Mouse (Mus musculus) CH12.LX (cell line): ENCODE measurements at regions not wholly inside any gene's neighbourhood (a gene's known extent, or its start where the extent isn't known, plus 50 kb on each side); places are given as distances from the start of the nearest gene placed in this dataset.

Experiments
- DNase-seq: peaks from one replicate; pipeline ENCODE4 v3.0.0-alpha.2; 2013; ENCODE audit errors: extremely low read depth
- H3K27ac ChIP-seq: 2 replicates; pipeline ENCODE4 v1.5.1; 2012; ENCODE audit warnings: low read depth, mild to moderate bottlenecking, control low read depth, moderate library complexity; ENCODE audit not compliant: insufficient read depth
- H3K27me3 ChIP-seq: replicated peaks from 2 replicates; pipeline ENCODE3; 2012; ENCODE audit warnings: inconsistent platforms
- H3K36me3 ChIP-seq, 2 experiments: replicated peaks in 1 of 2; 2 replicates each; pipeline versions ENCODE3 to v1.6.1; 2012; ENCODE audit warnings: inconsistent platforms in 1 of 2, low read length in 1 of 2, mild to moderate bottlenecking in 1 of 2, mixed read lengths in 1 of 2, moderate library complexity in 1 of 2; ENCODE audit not compliant: control insufficient read depth in 1 of 2, insufficient read depth in 1 of 2
- H3K4me1 ChIP-seq, 2 experiments: 2 replicates each; pipeline ENCODE4 v1.6.1; 2012; ENCODE audit warnings: inconsistent platforms in 1 of 2, moderate library complexity in 1 of 2; ENCODE audit not compliant: insufficient read depth in 2 of 2, control insufficient read depth in 1 of 2
- H3K4me2 ChIP-seq: 2 replicates; pipeline ENCODE4 v1.6.1; 2012; ENCODE audit warnings: low read depth, mild to moderate bottlenecking, control low read depth; ENCODE audit not compliant: poor library complexity, insufficient read depth, severe bottlenecking
- H3K4me3 ChIP-seq, 3 experiments: fragments of 150-350 bp in 1 of 3; sonication (generic) in 1 of 3; replicated peaks in 1 of 3; 2 replicates each; pipeline versions ENCODE3 to v1.5.1; 2011 to 2012; ENCODE audit warnings: low read depth in 2 of 3, low read length in 2 of 3, mild to moderate bottlenecking in 2 of 3, moderate library complexity in 2 of 3, control low read depth in 1 of 3, improper control_type of control experiment in 1 of 3, inconsistent platforms in 1 of 3, mixed read lengths in 1 of 3; ENCODE audit not compliant: poor library complexity in 1 of 3
- H3K79me2 ChIP-seq: replicated peaks from 2 replicates; pipeline ENCODE4 v1.6.1; 2012; ENCODE audit warnings: mild to moderate bottlenecking, moderate library complexity; ENCODE audit not compliant: control insufficient read depth, poor library complexity, insufficient read depth, severe bottlenecking; ENCODE audit errors: extremely low read depth
- H3K9ac ChIP-seq: 2 replicates; pipeline ENCODE4 v1.6.1; 2012; ENCODE audit warnings: low read depth, mild to moderate bottlenecking, control low read depth, moderate library complexity; ENCODE audit not compliant: insufficient read depth
- H3K9me3 ChIP-seq: replicated peaks from 2 replicates; pipeline ENCODE3; 2012; ENCODE audit warnings: low read length, inconsistent platforms, mixed read lengths
- E2F4 ChIP-seq: IDR thresholded peaks from 2 replicates; pipeline ENCODE4 v1.6.1; 2011; ENCODE audit warnings: low read depth, low read length, improper control_type of control experiment; ENCODE audit not compliant: insufficient replicate concordance
- ELF1 ChIP-seq: IDR thresholded peaks from 2 replicates; pipeline ENCODE4 v1.6.1; 2014; ENCODE audit warnings: low read depth, mild to moderate bottlenecking, inconsistent platforms, low read length, improper control_type of control experiment
- EP300 ChIP-seq: IDR thresholded peaks from 2 replicates; pipeline ENCODE4 v1.6.1; 2011; ENCODE audit warnings: low read length, improper control_type of control experiment
- ETS1 ChIP-seq: conservative IDR thresholded peaks from 2 replicates; pipeline ENCODE4 v1.6.1; 2012; ENCODE audit warnings: low read depth, mild to moderate bottlenecking, inconsistent platforms, low read length, improper control_type of control experiment, moderate library complexity
- GABPA ChIP-seq: IDR thresholded peaks from 2 replicates; pipeline ENCODE4 v1.6.1; 2012; ENCODE audit warnings: low read depth, low read length, improper control_type of control experiment, inconsistent platforms; ENCODE audit not compliant: insufficient replicate concordance
- HCFC1 ChIP-seq: IDR thresholded peaks from 2 replicates; pipeline ENCODE4 v1.6.1; 2012; ENCODE audit warnings: low read depth, mild to moderate bottlenecking, inconsistent platforms, low read length, improper control_type of control experiment
- JUN ChIP-seq: IDR thresholded peaks from 2 replicates; pipeline ENCODE4 v1.6.1; 2011; ENCODE audit warnings: low read depth, mild to moderate bottlenecking, low read length, improper control_type of control experiment, moderate library complexity; ENCODE audit not compliant: insufficient read depth
- JUND ChIP-seq: conservative IDR thresholded peaks from 2 replicates; pipeline ENCODE4 v1.6.1; 2011; ENCODE audit warnings: low read depth, low read length, improper control_type of control experiment
- MAFK ChIP-seq: IDR thresholded peaks from 2 replicates; pipeline ENCODE4 v1.6.1; 2011; ENCODE audit warnings: low read length, improper control_type of control experiment; ENCODE audit not compliant: insufficient replicate concordance
- MAX ChIP-seq: IDR thresholded peaks from 2 replicates; pipeline ENCODE4 v1.6.1; 2011; ENCODE audit warnings: low read length, improper control_type of control experiment
- MAZ ChIP-seq: IDR thresholded peaks from 2 replicates; pipeline ENCODE4 v1.6.1; 2012; ENCODE audit warnings: low read depth, mild to moderate bottlenecking, inconsistent platforms, low read length, improper control_type of control experiment, moderate library complexity
- MEF2A ChIP-seq: IDR thresholded peaks from 2 replicates; pipeline ENCODE4 v1.6.1; 2014; ENCODE audit warnings: low read depth, mild to moderate bottlenecking, inconsistent platforms, low read length, improper control_type of control experiment, borderline replicate concordance
- MXI1 ChIP-seq: IDR thresholded peaks from 2 replicates; pipeline ENCODE4 v1.6.1; 2011; ENCODE audit warnings: mild to moderate bottlenecking, low read depth, low read length, improper control_type of control experiment
- POLR2A ChIP-seq: IDR thresholded peaks from 2 replicates; pipeline ENCODE4 v1.6.1; 2011; ENCODE audit warnings: low read depth, mild to moderate bottlenecking, improper control_type of control experiment, low read length
- POLR2AphosphoS2 ChIP-seq: IDR thresholded peaks from 2 replicates; pipeline ENCODE4 v1.6.1; 2011; ENCODE audit warnings: low read depth, low read length, improper control_type of control experiment
- RAD21 ChIP-seq: IDR thresholded peaks from 2 replicates; pipeline ENCODE4 v1.6.1; 2011; ENCODE audit warnings: low read depth, mild to moderate bottlenecking, low read length, improper control_type of control experiment, moderate library complexity
- RCOR1 ChIP-seq: conservative IDR thresholded peaks from 2 replicates; pipeline ENCODE4 v1.6.1; 2012; ENCODE audit warnings: low read depth, mild to moderate bottlenecking, inconsistent platforms, low read length, improper control_type of control experiment
- SIN3A ChIP-seq: IDR thresholded peaks from 2 replicates; pipeline ENCODE4 v1.6.1; 2012; ENCODE audit warnings: low read length, improper control_type of control experiment, inconsistent platforms
- SMC3 ChIP-seq: IDR thresholded peaks from 2 replicates; pipeline ENCODE4 v1.6.1; 2011; ENCODE audit warnings: low read depth, low read length, improper control_type of control experiment
- TBP ChIP-seq: conservative IDR thresholded peaks from 2 replicates; pipeline ENCODE4 v1.6.1; 2011; ENCODE audit warnings: low read depth, low read length, improper control_type of control experiment
- USF1 ChIP-seq: IDR thresholded peaks from 2 replicates; pipeline ENCODE4 v1.6.1; 2014; ENCODE audit warnings: low read depth, mild to moderate bottlenecking, inconsistent platforms, low read length, improper control_type of control experiment
- USF2 ChIP-seq: conservative IDR thresholded peaks from 2 replicates; pipeline ENCODE4 v1.6.1; 2011; ENCODE audit warnings: low read depth, low read length, improper control_type of control experiment
- ZC3H11A ChIP-seq: IDR thresholded peaks from 2 replicates; pipeline ENCODE4 v1.6.1; 2012; ENCODE audit warnings: low read depth, mild to moderate bottlenecking, inconsistent platforms, low read length, improper control_type of control experiment
- ZKSCAN1 ChIP-seq: IDR thresholded peaks from 2 replicates; pipeline ENCODE4 v1.6.1; 2012; ENCODE audit warnings: low read depth, inconsistent platforms, low read length, improper control_type of control experiment, borderline replicate concordance
- ZMIZ1 ChIP-seq: IDR thresholded peaks from 2 replicates; pipeline ENCODE4 v1.6.1; 2012; ENCODE audit warnings: low read depth, mild to moderate bottlenecking, inconsistent platforms, low read length, improper control_type of control experiment
- ZNF384 ChIP-seq: IDR thresholded peaks from 2 replicates; pipeline ENCODE4 v1.6.1; 2012; ENCODE audit warnings: low read depth, low read length, improper control_type of control experiment, inconsistent platforms
- dilution Hi-C: fragments of 300-500 bp; cut with MboI; formaldehyde crosslinking; loops from 2 replicates; pipeline ENCODE4 v1.14.3; 2020; ENCODE audit warnings: low sequenced_read_pairs; ENCODE audit not compliant: extremely low pct_unique_long_range_greater_than_20kb, extremely low pct_ligation_motif_present
- in situ Hi-C: fragments of 300-500 bp; cut with MboI; formaldehyde crosslinking; loops from 3 replicates; pipeline ENCODE4 v1.14.3; 2019; ENCODE audit warnings: low sequenced_read_pairs, low pct_ligation_motif_present, low pct_unique_long_range_greater_than_20kb, mixed read lengths

DNA sequence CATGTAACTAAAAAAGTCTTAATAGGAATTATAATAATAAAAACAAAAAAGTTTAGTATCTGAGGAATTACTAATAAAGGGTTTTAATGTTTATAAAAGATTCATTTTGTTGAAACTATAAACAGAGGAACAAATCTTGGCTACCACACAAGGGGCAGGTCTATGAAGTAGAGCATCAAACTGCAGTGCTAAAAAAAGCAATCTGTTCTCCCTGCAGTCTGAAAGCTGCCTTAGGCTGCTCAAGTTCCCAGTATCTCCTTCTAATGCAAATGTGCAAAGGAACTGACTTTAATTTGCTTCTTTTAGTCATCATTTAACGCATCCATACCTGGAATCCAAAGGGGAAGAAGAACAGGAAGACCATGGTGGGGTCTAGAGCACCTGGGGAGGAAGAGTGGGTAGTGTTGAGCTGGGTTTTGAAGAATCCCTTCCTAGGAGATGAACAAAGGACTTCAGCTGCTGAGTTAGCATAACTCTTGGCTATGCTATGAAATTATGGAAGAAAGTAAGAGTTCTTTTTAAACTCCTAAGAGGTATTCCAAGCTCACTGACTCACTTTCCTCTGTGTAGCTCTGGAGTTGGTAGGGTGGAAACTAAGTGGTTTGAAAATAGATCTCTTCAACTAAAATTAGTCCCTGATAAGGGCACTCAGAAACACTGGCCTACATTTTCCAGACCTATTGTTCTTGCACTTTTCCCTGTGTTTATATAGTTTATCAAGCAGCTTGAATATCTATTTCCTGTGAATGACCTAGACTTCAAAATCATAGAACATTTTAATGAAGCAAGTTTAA, 260.4 kb upstream of the Zic4 start:
- Histone ChIP-seq H3K9me3 (no peaks in the 10 kb centered on the region), H3K4me1 (no peaks in the 10 kb centered on the region), H3K4me2 (no peak overlapping the region), H3K79me2 (no peaks in the 10 kb centered on the region), H3K36me3 (no peaks in the 10 kb centered on the region), H3K4me3 (no peak overlapping the region), H3K27ac (no peak overlapping the region), H3K27me3 (no peaks in the 10 kb centered on the region), H3K9ac (no peak overlapping the region)
- in situ Hi-C loops, result no loop called here
- TF ChIP-seq ZKSCAN1, result no peak
- no peak for TF ChIP-seq POLR2AphosphoS2
- TF ChIP-seq ZNF384, result no peak
- no peak for TF ChIP-seq MEF2A
- TF ChIP-seq ELF1, result no peak
- no peak for TF ChIP-seq USF1
- TF ChIP-seq MAZ, result no peak
- TF ChIP-seq TBP, result no peak
- no peak for TF ChIP-seq MAFK
- TF ChIP-seq HCFC1, result no peak
- TF ChIP-seq GABPA, result no peak
- no peak for TF ChIP-seq RAD21
- no peak for TF ChIP-seq USF2
- no peak for TF ChIP-seq ZC3H11A
- no peak for TF ChIP-seq SIN3A
- no peak for TF ChIP-seq JUND
- TF ChIP-seq MAX, result no peak
- TF ChIP-seq RCOR1, result no peak
- no peak for TF ChIP-seq ZMIZ1
- DNase-seq, result no peak
- dilution Hi-C loops, result no loop called here

DNA sequence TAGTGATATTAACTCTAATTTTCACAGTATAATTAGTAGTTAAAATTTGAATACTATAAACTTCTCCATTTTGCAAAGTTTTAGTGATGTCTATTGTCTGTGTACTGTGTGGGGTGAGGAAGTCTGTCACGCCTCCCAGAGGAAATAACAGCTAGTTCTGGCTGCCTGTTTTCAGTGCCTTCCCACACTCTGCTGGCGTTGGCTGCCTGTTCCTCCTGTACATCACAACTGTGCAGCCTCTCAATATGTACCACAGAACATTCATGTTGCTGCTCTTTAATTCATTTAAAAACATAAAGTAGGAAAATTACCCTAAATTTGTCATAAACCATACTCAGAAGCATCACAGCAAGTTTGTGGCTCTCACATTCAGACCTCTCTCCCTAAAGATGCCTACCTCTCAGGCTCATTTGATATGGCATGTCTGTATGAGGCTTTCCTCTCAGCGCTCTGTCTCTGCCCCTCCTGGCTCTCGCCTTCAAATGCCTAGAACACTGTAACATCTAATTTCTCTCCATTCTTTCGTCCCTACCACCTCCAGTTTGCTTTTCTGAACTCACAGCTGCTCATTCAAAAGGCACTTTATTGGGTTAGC, 239.7 kb upstream of the Zic4 start:
- in situ Hi-C loops, result no loop called here
- Histone ChIP-seq H3K4me3 (no peak overlapping the region), H3K27ac (no peak overlapping the region), H3K4me1 (no peaks in the 10 kb centered on the region), H3K9me3 (no peaks in the 10 kb centered on the region), H3K4me2 (no peak overlapping the region), H3K79me2 (no peaks in the 10 kb centered on the region), H3K36me3 (no peaks in the 10 kb centered on the region)
- DNase-seq, result no peak
- dilution Hi-C loops, result no loop called here
- TF ChIP-seq USF2, result no peak
- TF ChIP-seq POLR2A, result no peak
- TF ChIP-seq MEF2A, result no peak
- no peak for TF ChIP-seq ZNF384
- no peak for TF ChIP-seq SMC3
- TF ChIP-seq E2F4, result no peak
- TF ChIP-seq GABPA, result no peak
- TF ChIP-seq ZMIZ1, result no peak
- no peak for TF ChIP-seq SIN3A
- no peak for TF ChIP-seq EP300
- no peak for TF ChIP-seq POLR2AphosphoS2
- TF ChIP-seq USF1, result no peak
- TF ChIP-seq MXI1, result no peak
- no peak for TF ChIP-seq JUN
- TF ChIP-seq ETS1, result no peak
- TF ChIP-seq, all 38 proteins: peak for 0
- H3K9ac ChIP-seq, result no peak overlapping the region
- no peaks in the 10 kb centered on the region for H3K27me3 ChIP-seq
